Mouse (Mus musculus): Measurements from ENCODE around the gene Iqschfp. TPM values are rescaled to one million over a fixed set of nuclear protein-coding genes. Genes with fewer than 3 reads are reported as not detected.

Iqschfp gene
- polyA plus RNA-seq, 1 experiment from 2014 or later = not detected

- DNase-seq (ENCODE audit: low spot score) = no peak
Observed at GRCm38 (mm10) chr3:68335501-68335900, 443.5 kb downstream of the Iqschfp start.

DNA sequence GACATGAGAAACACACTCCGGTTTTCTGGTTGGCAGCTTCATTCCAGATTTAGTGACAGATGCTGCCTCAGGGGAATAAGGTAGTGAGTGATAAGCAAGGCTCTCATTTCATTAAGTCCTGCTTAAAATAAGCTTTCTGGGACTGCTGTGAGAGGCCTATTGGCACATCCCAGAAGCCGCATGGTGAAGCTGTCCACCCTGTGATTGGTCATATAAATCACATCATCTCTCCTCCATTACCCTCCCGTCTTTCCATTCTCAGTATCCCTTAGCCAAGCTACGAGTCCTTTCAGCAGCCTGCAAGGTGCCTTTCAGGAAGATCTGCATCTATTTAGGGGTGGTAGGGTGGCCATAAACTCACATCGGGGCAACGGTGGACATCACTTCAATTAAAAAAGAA lies 458.6 kb downstream of the Iqschfp start:
- DNase-seq (ENCODE audit: low spot score) = no peak

- DNase-seq (ENCODE audit: low spot score) = no peak
Observed at GRCm38 (mm10) chr3:68351461-68351860, 459.4 kb downstream of the Iqschfp start.

- no peak for DNase-seq (ENCODE audit: low spot score)
Observed at GRCm38 (mm10) chr3:68352961-68353360, 460.9 kb downstream of the Iqschfp start.

GRCm38 (mm10) chr3:68353492-68353891 lies 461.5 kb downstream of the Iqschfp start:
- no peak for DNase-seq (ENCODE audit: low spot score)

DNA sequence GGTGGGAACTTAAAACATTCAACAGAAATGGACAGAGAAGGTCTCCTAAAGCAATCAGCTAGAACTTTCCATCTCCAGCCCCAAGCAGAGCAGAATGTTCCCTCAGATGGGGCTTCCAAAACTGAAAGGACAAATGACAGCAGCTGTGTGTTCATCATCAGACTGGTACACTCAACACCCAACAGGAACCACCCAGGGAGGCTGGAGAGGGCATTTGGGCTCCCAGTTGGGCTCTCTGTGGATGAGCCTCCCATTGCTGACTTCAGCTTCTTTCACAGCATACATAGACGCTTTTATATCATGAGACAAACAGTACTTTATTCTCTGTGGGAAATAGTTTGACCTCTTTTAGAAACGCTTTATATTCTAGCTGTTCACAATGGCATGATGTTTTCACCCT lies 464.5 kb downstream of the Iqschfp start:
- no peak for DNase-seq (ENCODE audit: low spot score)

DNA sequence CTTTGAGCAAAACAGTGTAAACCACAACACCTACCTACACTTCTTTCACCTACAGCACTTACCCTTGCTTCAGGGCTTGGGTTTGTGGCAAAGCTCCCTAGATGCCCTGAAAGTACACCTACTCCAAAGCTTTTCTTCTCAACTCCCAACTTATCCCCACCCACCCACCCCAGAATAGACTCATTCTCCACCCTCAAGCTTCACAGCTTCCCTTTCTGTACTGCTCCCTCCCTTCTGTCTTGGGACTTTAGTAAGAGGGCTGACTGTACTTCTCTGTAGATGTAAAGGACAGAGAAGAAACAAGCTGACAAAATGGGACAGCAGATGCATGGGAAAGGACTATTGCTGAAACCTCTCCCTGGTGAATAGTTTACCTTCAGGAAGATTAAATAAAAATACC lies 476.0 kb downstream of the Iqschfp start:
- DNase-seq (ENCODE audit: low spot score) = no peak

GRCm38 (mm10) chr3:68372925-68373324 lies 480.9 kb downstream of the Iqschfp start:
- no peak for DNase-seq (ENCODE audit: low spot score)

- no peak for DNase-seq (ENCODE audit: low spot score)
Observed at GRCm38 (mm10) chr3:68375100-68375508, 483.1 kb downstream of the Iqschfp start.

DNA sequence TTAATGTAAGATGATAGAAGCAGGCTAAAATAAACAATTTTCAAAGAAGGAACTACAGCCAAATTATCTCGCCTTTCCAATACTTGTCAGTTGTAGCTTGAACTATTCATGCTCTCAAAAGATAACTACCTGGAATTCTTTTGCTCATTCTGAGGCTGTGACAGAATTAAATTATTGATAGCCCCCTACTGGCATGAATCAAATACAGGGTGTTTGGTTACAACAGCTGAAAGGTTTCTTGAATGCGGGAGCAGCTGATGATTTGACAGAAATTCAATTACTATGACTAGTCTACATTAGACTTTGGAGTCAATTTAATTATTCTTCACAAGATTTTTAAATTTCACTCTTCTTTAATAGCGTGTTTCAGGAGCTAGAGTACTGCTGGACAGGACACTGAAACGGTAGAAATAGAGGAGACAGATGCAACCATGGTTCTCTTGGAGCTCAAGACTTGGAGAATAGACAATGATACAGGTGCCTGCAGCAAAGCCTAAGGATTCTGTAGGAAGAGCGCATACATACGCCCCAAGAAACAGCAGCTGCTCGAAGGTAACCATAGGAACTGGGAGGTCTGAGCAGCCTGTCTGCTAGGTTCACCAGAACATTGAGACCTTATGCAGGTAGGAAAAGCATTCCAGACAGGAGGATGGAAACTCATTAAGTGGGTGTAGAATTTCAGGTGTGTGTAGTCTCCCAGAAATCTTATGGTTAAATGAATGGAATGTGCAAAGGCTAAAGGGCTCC lies 485.6 kb downstream of the Iqschfp start:
- DNase-seq (ENCODE audit: low spot score) = no peak

GRCm38 (mm10) chr3:68378799-68379198 lies 486.8 kb downstream of the Iqschfp start:
- DNase-seq (ENCODE audit: low spot score) = no peak

GRCm38 (mm10) chr3:68379242-68379641 lies 487.2 kb downstream of the Iqschfp start:
- DNase-seq (ENCODE audit: low spot score) = no peak

- no peak for DNase-seq (ENCODE audit: low spot score)
Observed at GRCm38 (mm10) chr3:68383672-68384071, 491.6 kb downstream of the Iqschfp start.

DNA sequence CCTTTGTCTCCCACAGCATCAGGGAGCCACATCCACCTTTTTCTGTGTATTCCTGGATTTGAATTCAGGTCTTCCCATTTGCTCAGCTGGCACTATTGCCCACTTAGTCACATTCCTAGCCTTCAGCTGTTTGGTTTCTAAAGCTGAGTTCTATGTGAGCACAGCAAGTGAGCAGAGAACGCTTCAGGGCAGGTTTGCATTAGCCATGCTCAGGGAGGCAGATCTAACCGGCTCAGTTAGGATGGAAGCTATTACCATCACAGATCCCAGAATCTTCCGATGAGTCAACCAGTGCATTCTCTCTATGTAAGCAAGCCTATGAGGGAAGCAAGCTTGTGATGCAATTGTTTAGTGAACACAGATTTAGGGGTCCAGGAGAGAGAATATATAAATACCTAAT lies 493.5 kb downstream of the Iqschfp start:
- DNase-seq (ENCODE audit: low spot score) = no peak

GRCm38 (mm10) chr3:68388023-68388422 lies 496.0 kb downstream of the Iqschfp start:
- no peak for DNase-seq (ENCODE audit: low spot score)

DNA sequence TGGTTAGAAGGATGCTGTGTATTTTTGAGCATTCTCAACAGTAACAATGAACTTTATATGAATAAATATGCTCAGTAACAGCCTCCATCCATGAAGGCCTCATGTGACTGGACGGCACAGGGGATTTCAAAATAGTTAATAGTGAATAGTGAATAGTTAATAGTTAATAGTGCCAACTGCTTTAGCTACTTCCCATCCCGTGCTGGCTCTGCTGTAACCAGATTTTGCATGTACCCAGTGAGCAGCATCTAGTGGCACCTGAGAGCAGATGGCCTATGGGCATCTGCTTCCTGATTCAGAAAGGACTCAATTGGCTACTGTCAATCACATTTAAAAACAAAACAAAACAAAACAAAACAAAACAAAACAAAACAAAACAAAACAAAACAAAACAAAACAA lies 501.5 kb downstream of the Iqschfp start:
- DNase-seq (ENCODE audit: low spot score) = no peak

DNA sequence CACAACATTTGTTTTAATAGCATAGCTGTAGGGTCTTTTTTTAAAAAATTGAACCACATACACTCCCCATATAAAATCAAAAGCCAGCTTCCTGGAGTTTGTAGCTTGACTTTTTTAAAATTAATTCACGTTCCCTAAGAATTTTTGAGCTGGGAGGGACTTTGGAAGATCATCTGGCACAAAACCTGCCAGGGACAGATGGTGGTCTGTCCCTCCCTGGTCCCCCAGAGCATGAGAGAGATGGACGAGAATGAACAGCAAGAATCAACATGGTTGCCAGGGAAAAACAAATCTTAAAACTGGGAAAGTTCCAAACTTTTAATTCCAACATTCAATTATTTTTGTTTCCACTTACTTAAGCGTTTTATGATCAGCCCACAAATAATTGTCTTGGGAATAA lies 506.7 kb downstream of the Iqschfp start:
- no peak for DNase-seq (ENCODE audit: low spot score)

- DNase-seq (ENCODE audit: low spot score) = no peak
Observed at GRCm38 (mm10) chr3:68400121-68400520, 508.1 kb downstream of the Iqschfp start.

DNA sequence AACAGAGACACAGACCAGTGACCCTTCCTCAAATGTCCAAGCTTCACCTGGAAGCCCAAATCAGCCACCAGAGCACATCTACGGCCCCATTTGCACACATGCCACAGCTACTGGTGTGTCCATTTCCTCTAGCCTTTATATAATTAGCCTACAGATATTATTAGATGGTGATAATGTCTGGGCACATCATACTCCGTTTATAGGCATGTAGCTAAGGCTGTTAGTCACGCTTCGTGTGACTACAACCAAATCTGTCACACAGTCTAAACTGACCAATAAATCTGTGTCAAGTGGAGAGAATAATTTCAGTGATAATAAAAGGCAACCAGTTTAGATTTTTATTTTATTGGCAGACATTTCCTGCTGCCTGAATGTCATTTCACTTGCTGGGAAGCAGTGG lies 511.3 kb downstream of the Iqschfp start:
- no peak for DNase-seq (ENCODE audit: low spot score)

DNA sequence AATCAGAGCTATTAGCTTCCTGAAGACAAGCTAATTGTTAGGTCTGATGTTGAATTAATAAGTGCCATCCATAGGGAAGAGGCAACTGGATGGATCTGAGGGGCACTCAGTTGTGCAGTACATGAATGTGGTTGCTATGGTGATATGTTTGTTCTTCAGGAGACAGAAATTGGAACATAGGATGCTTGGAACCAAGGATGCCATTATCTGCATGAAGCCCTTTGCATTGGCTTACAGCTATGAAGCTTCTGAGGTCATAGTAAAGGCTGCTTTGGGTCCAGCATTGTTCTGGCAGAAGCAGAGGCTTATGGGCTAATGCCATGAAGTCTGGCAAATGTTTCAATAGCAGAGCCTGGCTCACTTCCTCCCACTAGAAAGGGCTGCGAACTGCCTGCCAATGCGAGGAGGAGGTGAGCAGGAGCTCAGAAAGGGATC lies 511.8 kb downstream of the Iqschfp start:
- no peak for DNase-seq (ENCODE audit: low spot score)

- DNase-seq (ENCODE audit: low spot score) = no peak
Observed at GRCm38 (mm10) chr3:68405724-68406123, 513.7 kb downstream of the Iqschfp start.

GRCm38 (mm10) chr3:68412262-68412661 lies 520.2 kb downstream of the Iqschfp start:
- no peak for DNase-seq (ENCODE audit: low spot score)

DNA sequence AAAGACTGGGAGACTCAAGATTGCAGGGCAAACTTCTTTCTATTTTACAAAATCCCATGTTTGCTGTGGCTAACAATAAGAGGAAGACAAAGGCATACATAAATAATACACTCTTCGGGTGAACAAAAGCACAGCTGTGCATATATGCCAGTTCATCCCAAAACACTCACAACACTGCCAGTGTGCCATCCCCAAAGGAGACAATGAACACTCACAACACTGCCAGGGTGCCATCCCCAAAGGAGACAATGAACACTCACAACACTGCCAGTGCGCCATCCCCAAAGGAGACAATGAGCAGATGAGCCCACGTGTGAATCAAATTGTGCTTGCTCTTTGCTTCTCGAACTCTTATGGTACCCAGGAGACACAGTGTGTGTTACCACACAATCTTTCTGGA lies 527.8 kb downstream of the Iqschfp start:
- no peak for DNase-seq (ENCODE audit: low spot score)

DNA sequence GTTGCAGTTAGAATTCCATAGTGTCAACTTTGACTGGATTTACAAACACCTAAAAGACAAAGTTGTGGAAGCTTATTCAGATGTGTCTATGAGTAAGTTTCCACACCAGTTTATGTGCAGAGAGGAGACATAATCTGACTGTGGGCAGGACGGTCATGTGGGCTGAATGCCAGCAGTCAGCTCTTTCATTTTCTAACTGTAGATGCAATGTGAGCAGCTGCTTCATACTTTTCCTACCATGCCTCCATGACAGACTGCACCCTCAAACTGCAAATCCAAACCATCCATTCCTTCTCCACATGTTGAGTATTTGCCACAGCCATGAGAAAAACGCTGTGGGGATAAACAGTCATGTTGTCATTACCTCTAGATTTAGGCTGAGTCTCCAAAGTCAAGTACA lies 528.9 kb downstream of the Iqschfp start:
- no peak for DNase-seq (ENCODE audit: low spot score)
